Mouse (Mus musculus): ENCODE results near the gene Fancc. TPM values are rescaled to one million over a fixed set of nuclear protein-coding genes. Genes with fewer than 3 reads are reported as not detected.

Gene Fancc
- total RNA-seq, 4 experiments from 2014 or later = 2.4 to 4.1 (median 3.5) TPM

DNA sequence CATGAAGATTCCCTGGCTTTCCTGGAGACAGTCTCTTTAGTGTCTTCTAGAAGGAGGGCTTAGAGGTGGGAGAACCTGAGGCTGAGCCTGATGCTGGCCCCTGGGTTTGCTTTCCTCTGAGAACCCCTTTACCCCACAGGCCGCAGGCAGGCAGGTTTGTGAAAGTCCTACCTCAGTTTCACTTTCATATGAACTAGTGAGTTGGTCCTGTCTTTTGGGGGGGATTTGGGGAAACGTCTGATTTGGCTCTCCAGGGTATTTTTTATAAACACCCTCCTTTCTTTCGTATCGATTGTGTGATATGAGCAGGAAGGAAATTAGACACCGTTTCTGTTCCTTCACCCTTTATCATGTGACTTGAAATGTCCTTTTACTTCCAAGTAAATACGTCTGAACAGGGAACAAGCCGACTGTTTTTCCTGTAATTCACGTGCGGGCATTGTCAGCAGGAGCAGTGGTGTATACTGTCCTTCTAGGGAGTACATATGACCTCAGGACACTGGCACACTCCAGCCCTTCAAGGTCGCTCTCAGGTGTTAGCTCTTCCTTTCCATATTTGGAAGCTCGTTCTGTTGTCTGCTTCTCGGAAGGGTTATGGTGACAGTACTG, 250.6 kb downstream of the Fancc start:
- no peak for DNase-seq (ENCODE audit: low spot score)

DNA sequence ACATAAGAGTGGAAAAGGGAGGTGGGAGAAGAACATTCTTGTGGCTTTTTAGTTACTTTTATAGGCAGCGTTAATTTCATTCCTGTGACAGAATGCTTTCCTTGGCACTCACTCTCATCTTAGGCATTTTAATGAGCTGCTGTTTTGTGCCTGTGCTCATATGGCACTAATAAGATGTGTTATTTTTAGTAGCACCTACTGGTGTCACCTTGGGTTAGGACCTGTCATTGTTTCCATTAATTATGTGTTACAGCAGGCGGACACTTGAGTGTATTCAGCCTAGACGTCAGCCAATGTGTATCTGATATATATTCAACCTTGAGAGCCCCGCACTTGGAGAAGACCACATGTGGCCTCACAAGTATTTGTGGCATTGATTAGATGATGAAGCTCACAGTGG, 251.3 kb downstream of the Fancc start:
- DNase-seq (ENCODE audit: low spot score) = no peak

DNA sequence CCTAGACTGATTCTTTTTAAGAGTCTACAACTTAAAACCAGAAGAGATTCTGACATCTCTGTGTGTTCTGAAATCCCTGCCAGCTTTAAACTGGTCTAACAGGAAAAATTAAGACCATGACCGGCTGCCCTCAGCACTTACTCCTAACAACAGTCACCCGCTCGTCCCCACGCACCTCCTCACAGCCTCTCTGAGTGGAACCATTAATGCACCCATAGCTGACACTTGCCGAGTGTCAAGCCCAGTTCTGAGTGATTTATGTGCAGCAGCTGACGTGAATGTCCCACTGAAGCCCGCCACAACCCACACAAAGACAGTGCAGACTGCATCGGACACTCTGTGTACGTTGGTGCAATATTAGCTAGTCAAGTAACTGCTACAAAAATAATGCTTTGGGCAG, 251.9 kb downstream of the Fancc start:
- DNase-seq (ENCODE audit: low spot score) = no peak

DNA sequence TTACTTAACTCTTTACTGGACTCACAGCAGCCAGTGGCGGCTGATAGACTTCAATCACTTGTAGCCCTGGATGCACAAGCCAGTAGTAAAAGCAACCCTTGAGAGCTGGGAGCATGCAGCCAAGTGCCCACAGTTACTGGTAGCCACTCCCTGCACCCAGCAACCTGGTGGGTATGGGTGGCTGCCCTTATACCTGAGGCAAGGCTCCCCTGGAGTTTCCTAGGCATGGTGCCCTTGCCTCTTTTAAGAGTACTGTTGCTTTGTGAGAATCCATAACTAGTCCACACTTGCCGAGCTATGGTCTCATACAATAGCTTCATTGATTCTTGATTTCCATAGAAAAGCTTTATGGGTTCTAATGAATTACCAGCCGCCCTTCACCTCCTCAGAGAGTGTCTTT, 252.7 kb downstream of the Fancc start:
- DNase-seq (ENCODE audit: low spot score) = no peak

DNA sequence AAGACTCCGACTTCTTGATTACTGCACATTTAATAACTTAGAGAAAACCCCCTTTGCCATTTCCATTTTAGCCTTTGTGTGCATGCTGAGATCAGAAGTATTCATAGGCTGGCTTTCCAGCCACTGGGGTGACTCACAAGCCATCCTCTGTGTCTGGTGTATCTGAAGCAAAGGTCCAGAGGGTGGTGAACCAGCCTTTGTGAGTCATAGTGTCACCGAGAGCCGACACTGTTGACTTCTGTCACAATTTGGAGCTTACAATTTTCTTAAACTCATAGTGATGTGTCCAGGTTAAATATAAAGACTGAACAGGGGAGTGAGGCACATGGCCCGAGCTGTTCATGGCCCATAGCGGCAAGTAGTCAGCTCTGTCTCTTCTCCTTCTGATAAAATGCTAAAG, 253.5 kb downstream of the Fancc start:
- DNase-seq (ENCODE audit: low spot score) = no peak

DNA sequence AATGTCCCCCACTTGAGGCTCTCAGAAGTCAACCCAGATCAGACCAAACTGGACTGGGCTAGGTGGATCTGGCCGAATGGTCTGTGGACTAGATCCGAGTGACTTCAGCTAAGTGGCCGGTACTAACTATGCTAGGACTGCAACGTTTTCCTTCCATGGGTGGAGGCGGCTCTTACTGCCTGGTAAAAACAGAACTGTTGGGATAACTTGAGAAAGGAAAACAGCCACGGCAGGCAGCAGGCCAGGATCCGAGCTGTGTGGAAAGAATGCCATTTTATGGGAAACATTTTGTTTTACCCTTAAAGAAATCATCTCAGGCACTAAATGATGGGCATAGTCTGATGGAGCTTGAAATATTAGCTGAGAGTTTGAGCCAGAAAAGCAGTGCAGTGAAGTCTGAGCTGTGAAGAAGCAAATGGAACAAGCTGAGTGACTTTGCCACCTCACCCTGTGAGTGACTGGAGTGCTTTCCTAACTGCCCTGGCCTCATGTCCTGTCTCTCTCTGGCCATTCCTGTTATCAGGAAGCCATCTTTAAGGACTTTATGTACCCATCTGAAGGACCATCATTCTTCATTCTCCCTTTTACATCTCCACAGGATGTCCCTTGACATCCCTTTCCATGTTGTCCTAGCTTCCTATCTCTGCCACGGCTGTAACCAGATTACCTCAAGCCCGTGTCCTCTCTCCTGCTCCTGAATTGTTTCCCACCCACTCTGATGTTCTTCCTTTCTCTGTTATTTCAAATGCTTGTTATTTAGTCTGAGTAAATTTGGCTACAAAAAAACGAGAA, 254.5 kb downstream of the Fancc start:
- no peak for DNase-seq (ENCODE audit: low spot score)

DNA sequence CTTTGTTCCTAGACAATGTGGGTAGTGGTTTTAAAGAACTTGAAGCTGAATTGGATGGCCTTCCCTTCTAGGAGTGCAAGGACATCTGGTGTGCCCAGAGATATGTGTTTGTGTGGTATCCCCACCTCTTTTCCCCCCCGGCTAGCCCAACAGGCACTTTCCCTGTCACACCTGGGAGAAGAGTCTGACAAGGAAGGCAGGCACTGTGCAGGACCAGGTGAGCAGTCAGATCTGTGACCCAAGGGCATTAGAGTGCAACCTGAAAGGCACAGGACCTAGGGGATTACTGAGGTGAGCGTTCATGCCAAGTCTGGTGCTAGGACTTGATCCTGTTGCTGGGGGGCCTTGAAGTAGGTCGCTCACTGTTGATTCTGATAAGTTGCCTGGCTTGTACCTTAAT, 255.4 kb downstream of the Fancc start:
- no peak for DNase-seq (ENCODE audit: low spot score)

DNA sequence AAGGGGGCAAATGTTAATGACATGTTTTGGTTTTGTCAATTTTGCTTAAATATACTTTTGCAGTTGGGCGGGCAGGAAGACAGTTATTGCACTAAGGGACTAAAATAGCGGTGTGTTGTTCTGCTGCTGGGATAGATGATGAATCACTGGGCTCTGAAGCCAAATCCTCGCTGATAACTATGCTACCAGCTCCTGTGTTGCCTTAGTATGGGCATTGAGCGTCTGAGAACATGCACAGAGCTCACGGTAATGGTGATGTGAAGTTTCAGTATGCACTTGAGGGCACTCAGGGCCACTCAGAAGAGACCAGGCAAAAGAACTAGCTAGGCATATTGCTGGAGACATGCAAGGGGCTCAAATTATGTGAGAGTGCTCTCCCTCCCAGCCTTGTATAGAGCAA, 256.2 kb downstream of the Fancc start:
- no peak for DNase-seq (ENCODE audit: low spot score)

DNA sequence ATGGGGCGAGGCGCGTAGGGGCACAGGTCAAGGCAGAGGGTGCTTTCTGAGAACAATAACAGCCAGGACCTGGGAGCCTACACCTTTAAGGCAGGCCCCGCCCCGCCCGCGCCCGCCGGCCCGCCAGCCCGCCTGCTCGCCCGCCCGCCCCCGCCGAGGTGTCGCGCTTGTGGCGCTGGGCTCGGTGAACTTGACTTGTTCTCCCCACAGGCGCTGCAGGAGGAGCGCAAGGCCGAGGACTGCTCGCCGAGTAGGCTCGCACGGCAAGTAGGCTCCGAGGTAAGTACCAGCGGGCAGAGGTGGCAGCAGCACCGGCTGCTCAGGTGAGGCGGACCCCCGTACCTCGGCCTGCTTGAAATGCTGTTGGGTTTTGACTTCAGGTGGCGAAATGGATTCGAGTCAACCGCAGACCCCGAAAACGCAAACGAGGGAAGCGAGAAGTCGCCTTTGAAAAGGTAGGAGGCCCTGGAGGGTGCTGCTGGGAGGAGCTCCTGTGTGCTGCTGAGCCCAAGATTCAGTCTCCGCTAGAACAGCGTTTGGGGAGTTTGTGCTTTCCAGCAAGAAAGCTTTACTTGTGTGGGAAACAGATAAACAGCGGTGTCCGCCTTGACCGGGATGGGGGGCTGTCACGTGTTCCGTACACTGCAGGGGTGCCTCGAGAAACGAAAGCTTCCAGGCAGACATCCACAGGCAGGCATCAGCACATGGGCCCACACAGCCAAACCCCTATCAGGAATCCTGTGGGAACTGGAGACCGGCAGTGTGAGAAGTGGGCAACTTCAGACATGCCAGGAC, 257.0 kb downstream of the Fancc start:
- no peak for DNase-seq (ENCODE audit: low spot score)

DNA sequence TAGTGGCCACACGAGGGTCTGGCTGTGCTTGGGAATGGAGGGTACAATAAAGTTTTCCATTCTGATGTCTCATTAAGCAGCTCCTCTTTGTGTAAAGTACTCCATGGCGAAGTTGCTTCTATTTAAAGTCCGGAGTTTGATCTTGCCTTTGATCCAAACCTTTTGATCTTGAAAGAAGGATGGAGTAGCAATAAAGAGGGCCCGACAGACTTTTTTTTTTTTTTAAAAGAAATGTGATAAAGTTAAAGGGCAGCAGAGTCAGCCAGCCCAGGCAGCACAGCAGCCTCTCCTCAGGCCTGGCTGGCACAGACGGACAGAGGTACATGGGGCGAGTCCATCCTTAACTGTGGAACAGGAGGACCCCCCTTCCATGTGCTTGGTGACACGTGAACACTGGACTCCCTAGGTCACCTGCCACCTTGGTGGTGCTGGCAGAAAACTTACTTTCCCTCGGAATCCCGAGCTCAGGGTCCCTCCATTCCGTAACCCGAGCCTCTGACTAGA, 257.7 kb downstream of the Fancc start:
- no peak for DNase-seq (ENCODE audit: low spot score)

DNA sequence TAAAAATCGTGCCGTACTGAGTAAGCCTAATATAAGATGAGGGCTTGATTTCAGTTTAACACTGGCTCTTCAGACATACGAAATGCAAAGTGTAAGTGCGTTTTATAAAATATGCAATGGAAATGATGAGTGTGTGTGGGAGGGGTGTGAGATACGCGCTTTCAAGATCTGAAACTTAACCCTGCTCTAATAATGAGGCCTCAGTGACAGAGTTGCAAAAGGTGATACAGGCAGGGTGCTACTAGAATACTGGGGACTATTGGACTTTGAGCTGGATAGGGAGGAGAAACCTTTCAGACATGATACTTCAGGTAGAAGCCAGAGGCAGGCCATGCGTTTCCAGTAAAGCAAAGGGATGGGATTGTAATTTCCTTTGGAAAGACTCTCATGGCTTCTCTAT, 259.0 kb downstream of the Fancc start:
- no peak for DNase-seq (ENCODE audit: low spot score)

DNA sequence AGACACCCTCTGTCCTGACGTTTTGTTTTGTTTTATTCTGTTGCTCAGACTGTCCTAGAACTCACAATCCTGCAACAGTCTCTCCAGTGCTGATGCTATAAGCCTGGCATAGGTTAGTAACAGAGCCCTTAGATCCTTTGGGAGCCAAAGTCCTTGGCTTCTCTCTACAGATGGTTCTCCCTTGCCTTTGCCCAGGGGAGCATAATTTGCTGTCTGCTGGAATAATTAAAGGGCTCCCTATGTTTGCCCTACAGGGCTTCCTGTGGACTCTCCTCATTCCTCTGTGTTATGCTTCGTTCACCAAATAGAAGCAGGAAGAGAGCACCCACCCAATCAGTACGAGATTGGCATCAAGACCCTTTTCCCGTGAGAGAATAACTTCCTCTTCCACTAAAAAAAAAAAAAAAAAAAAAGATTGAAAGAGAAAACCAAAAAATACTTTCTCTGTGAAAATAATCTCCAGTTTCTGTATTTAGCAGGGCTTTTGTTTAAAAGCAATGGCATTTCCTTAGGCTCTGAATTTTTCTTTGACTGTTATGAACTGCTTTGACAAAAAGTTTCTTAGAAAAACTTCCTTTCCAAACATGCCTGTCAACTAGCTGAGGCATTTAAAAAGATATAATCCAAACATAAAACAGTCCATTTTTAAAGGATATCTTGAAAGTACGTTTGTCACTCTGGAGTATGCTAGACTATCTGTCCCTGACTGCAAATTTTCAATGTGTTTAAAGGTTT, 260.8 kb downstream of the Fancc start:
- no peak for DNase-seq (ENCODE audit: low spot score)

DNA sequence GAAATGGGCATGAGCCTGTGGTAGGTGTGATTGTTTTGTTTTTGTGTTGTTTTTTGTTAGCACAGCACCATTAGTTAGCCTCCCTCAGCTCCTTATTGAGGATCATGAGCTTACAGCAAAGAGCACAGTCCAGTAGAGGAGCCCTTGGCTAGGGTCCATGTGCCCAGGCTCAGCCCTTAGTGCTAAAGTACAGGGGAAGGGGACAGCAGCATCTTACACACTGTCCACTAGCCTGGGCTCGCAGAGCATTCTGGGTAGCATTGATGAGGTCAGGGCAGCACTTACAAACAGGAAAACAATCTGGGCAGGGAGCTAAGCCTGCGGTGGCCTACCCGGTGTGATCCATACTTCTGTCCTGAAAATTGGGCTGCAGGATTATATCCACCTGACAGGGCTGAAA, 261.5 kb downstream of the Fancc start:
- DNase-seq (ENCODE audit: low spot score) = no peak

Small RNAs within 50 kb of the gene (microRNA-seq; reads per million reads assigned to microRNA genes)
- gene Mir23b (69,358 reads per million, percentile 98 among the genes with 10 or more reads in this experiment), gene Mir24-1 (not detected), gene Mir27b (9,424 reads per million, percentile 95 among the genes with 10 or more reads in this experiment), gene Mir3074-1 (not detected)

Other genes starting within 250 kb of the Fancc start
- 10 to 100 TPM; 10.1 to 17.2 (median 13.6) TPM for gene Ptch1, start 76.3 kb upstream of the Fancc start, total RNA-seq (2022)